Mouse (Mus musculus): ENCODE data around the gene Ryr2. TPM values are rescaled to one million over a fixed set of nuclear protein-coding genes. Genes with fewer than 3 reads are reported as not detected.

Gene Ryr2
- polyA plus RNA-seq, 1 experiment from 2014 or later = 0.12 TPM

- H3K4me2 ChIP-seq = no peak overlapping the region
- no peak overlapping the region for H3K4me3 ChIP-seq (replicated peaks)
- no peak overlapping the region for H3K9ac ChIP-seq
- DNase-seq (no peak), ATAC-seq (ENCODE audit: low read depth) (no peak)
- H3K36me3 ChIP-seq = no peaks in the 10 kb centered on the region
- 24% methylated on average over 6 of the region's 6 CpGs for WGBS (ENCODE audit: insufficient replicate concordance)
- H3K27ac ChIP-seq = no peak overlapping the region
- no peaks in the 10 kb centered on the region for H3K4me1 ChIP-seq (replicated peaks)
- no peaks in the 10 kb centered on the region for H3K9me3 ChIP-seq (replicated peaks)
- H3K27me3 ChIP-seq = no peaks in the 10 kb centered on the region
Observed at GRCm38 (mm10) chr13:12033914-12034313, 72.8 kb downstream of the Ryr2 start.

GRCm38 (mm10) chr13:12033272-12033671 is 73.5 kb downstream of the Ryr2 start:
- Histone ChIP-seq H3K4me1 (replicated peaks) (no peaks in the 10 kb centered on the region), H3K27me3 (no peaks in the 10 kb centered on the region), H3K9me3 (replicated peaks) (no peaks in the 10 kb centered on the region), H3K36me3 (no peaks in the 10 kb centered on the region), H3K4me2 (no peak overlapping the region), H3K4me3 (replicated peaks) (no peak overlapping the region), H3K27ac (no peak overlapping the region), H3K9ac (no peak overlapping the region)
- DNase-seq (no peak), ATAC-seq (ENCODE audit: low read depth) (no peak)
- WGBS (ENCODE audit: insufficient replicate concordance) = 63% methylated on average over 5 of the region's 5 CpGs

- Histone ChIP-seq H3K4me3 (replicated peaks) (no peak overlapping the region), H3K9ac (no peak overlapping the region), H3K4me2 (no peak overlapping the region), H3K27me3 (no peaks in the 10 kb centered on the region), H3K4me1 (replicated peaks) (no peaks in the 10 kb centered on the region), H3K36me3 (no peaks in the 10 kb centered on the region), H3K9me3 (replicated peaks) (no peaks in the 10 kb centered on the region), H3K27ac (no peak overlapping the region)
- ATAC-seq (ENCODE audit: low read depth) (no peak), DNase-seq (no peak)
- WGBS (ENCODE audit: insufficient replicate concordance) = 55% methylated on average over 7 of the region's 7 CpGs
Observed at GRCm38 (mm10) chr13:12029841-12030240, 76.9 kb downstream of the Ryr2 start.

GRCm38 (mm10) chr13:12029326-12029725 is 77.4 kb downstream of the Ryr2 start:
- DNase-seq (no peak), ATAC-seq (ENCODE audit: low read depth) (no peak)
- H3K9ac ChIP-seq = no peak overlapping the region
- 65% methylated on average over 4 of the region's 4 CpGs for WGBS (ENCODE audit: insufficient replicate concordance)
- no peaks in the 10 kb centered on the region for H3K27me3 ChIP-seq
- no peak overlapping the region for H3K4me3 ChIP-seq (replicated peaks)
- H3K27ac ChIP-seq = no peak overlapping the region
- no peaks in the 10 kb centered on the region for H3K4me1 ChIP-seq (replicated peaks)
- no peak overlapping the region for H3K4me2 ChIP-seq
- H3K9me3 ChIP-seq (replicated peaks) = no peaks in the 10 kb centered on the region
- no peaks in the 10 kb centered on the region for H3K36me3 ChIP-seq

GRCm38 (mm10) chr13:12018046-12018445 is 88.7 kb downstream of the Ryr2 start:
- no peak for ATAC-seq (ENCODE audit: low read depth)
- Histone ChIP-seq H3K9me3 (replicated peaks) (no peaks in the 10 kb centered on the region), H3K4me2 (no peak overlapping the region), H3K27ac (no peak overlapping the region), H3K27me3 (no peaks in the 10 kb centered on the region), H3K4me1 (replicated peaks) (no peaks in the 10 kb centered on the region), H3K4me3 (replicated peaks) (no peak overlapping the region), H3K36me3 (no peaks in the 10 kb centered on the region), H3K9ac (no peak overlapping the region)
- WGBS (ENCODE audit: insufficient replicate concordance) = 71% methylated on average over 9 of the region's 9 CpGs
- DNase-seq = no peak

GRCm38 (mm10) chr13:12013986-12014385 is 92.8 kb downstream of the Ryr2 start:
- 69% methylated on average over 8 of the region's 8 CpGs for WGBS (ENCODE audit: insufficient replicate concordance)
- no peak overlapping the region for H3K9ac ChIP-seq
- DNase-seq = no peak

GRCm38 (mm10) chr13:12008995-12009689 is 97.6 kb downstream of the Ryr2 start:
- H3K4me1 ChIP-seq (replicated peaks) = no peaks in the 10 kb centered on the region
- no peak overlapping the region for H3K27ac ChIP-seq
- DNase-seq (no peak), ATAC-seq (ENCODE audit: low read depth) (no peak)
- 61% methylated on average over 6 of the region's 6 CpGs for WGBS (ENCODE audit: insufficient replicate concordance)
- no peaks in the 10 kb centered on the region for H3K9me3 ChIP-seq (replicated peaks)
- no peaks in the 10 kb centered on the region for H3K27me3 ChIP-seq
- no peak overlapping the region for H3K4me2 ChIP-seq
- H3K9ac ChIP-seq = no peak overlapping the region
- no peak overlapping the region for H3K4me3 ChIP-seq (replicated peaks)
- no peaks in the 10 kb centered on the region for H3K36me3 ChIP-seq

More at GRCm38 (mm10) chr13:12013986-12014385, 92.8 kb downstream of the Ryr2 start:
- Histone ChIP-seq H3K27me3 (no peaks in the 10 kb centered on the region), H3K4me2 (no peak overlapping the region), H3K4me1 (replicated peaks) (no peaks in the 10 kb centered on the region), H3K36me3 (no peaks in the 10 kb centered on the region), H3K9me3 (replicated peaks) (no peaks in the 10 kb centered on the region), H3K27ac (no peak overlapping the region), H3K4me3 (replicated peaks) (no peak overlapping the region)
- ATAC-seq (ENCODE audit: low read depth) = no peak

GRCm38 (mm10) chr13:12007579-12007978 is 99.2 kb downstream of the Ryr2 start:
- Histone ChIP-seq H3K36me3 (no peaks in the 10 kb centered on the region), H3K9me3 (replicated peaks) (no peaks in the 10 kb centered on the region), H3K4me1 (replicated peaks) (no peaks in the 10 kb centered on the region), H3K9ac (no peak overlapping the region), H3K27me3 (no peaks in the 10 kb centered on the region), H3K4me3 (replicated peaks) (no peak overlapping the region), H3K27ac (no peak overlapping the region), H3K4me2 (no peak overlapping the region)
- DNase-seq (no peak), ATAC-seq (ENCODE audit: low read depth) (no peak)
- 47% methylated on average over 2 of the region's 2 CpGs for WGBS (ENCODE audit: insufficient replicate concordance)

- H3K27ac ChIP-seq = no peak overlapping the region
Observed at GRCm38 (mm10) chr13:12001891-12002294, 104.9 kb downstream of the Ryr2 start.

GRCm38 (mm10) chr13:11999851-12000250 is 106.9 kb downstream of the Ryr2 start:
- H3K4me2 ChIP-seq = no peak overlapping the region
- no peak overlapping the region for H3K9ac ChIP-seq
- 54% methylated on average over 4 of the region's 4 CpGs for WGBS (ENCODE audit: insufficient replicate concordance)
- no peaks in the 10 kb centered on the region for H3K27me3 ChIP-seq
- no peaks in the 10 kb centered on the region for H3K36me3 ChIP-seq
- no peaks in the 10 kb centered on the region for H3K9me3 ChIP-seq (replicated peaks)
- ATAC-seq (ENCODE audit: low read depth) = no peak
- H3K27ac ChIP-seq = no peak overlapping the region
- no peak overlapping the region for H3K4me3 ChIP-seq (replicated peaks)
- no peaks in the 10 kb centered on the region for H3K4me1 ChIP-seq (replicated peaks)
- no peak for DNase-seq

More at GRCm38 (mm10) chr13:12001891-12002294, 104.9 kb downstream of the Ryr2 start:
- H3K4me3 ChIP-seq (replicated peaks) = no peak overlapping the region
- H3K9me3 ChIP-seq (replicated peaks) = no peaks in the 10 kb centered on the region
- no peak for DNase-seq
- no peak overlapping the region for H3K9ac ChIP-seq
- ATAC-seq (ENCODE audit: low read depth) = no peak
- H3K4me1 ChIP-seq (replicated peaks) = no peaks in the 10 kb centered on the region
- H3K4me2 ChIP-seq = no peak overlapping the region
- no peaks in the 10 kb centered on the region for H3K36me3 ChIP-seq
- 51% methylated on average over 3 of the region's 3 CpGs for WGBS (ENCODE audit: insufficient replicate concordance)
- no peaks in the 10 kb centered on the region for H3K27me3 ChIP-seq

GRCm38 (mm10) chr13:11997366-11997765 is 109.4 kb downstream of the Ryr2 start:
- Histone ChIP-seq H3K4me2 (no peak overlapping the region), H3K4me1 (replicated peaks) (no peaks in the 10 kb centered on the region), H3K9me3 (replicated peaks) (no peaks in the 10 kb centered on the region), H3K4me3 (replicated peaks) (no peak overlapping the region), H3K9ac (no peak overlapping the region), H3K27me3 (no peaks in the 10 kb centered on the region), H3K36me3 (no peaks in the 10 kb centered on the region), H3K27ac (no peak overlapping the region)
- DNase-seq (no peak), ATAC-seq (ENCODE audit: low read depth) (no peak)
- 55% methylated on average over 2 of the region's 2 CpGs for WGBS (ENCODE audit: insufficient replicate concordance)

GRCm38 (mm10) chr13:11987556-11987955 is 119.2 kb downstream of the Ryr2 start:
- no peaks in the 10 kb centered on the region for H3K36me3 ChIP-seq
- H3K27ac ChIP-seq = no peak overlapping the region
- no peak overlapping the region for H3K9ac ChIP-seq
- DNase-seq (no peak), ATAC-seq (ENCODE audit: low read depth) (no peak)
- no peak overlapping the region for H3K4me2 ChIP-seq
- H3K27me3 ChIP-seq = no peaks in the 10 kb centered on the region
- no peaks in the 10 kb centered on the region for H3K9me3 ChIP-seq (replicated peaks)
- H3K4me1 ChIP-seq (replicated peaks) = no peaks in the 10 kb centered on the region
- no peak overlapping the region for H3K4me3 ChIP-seq (replicated peaks)
- 48% methylated on average over 4 of the region's 4 CpGs for WGBS (ENCODE audit: insufficient replicate concordance)

All from liver, embryonic 13.5 days (tissue).